8 mouse cellular contexts compared by ENCODE assay signal in genomic region chr1:111864779-111865165, GRCm38 (mm10). TPM values are rescaled to one million over a fixed set of nuclear protein-coding genes. Genes with fewer than 3 reads are reported as not detected.
A peak's percentile ranks its signal among the peaks of the same experiment; 100 is the strongest.
DNase-seq lines count a peak whose midpoint lies in the region; ATAC-seq lines count a peak whose summit lies in the region.

Dsel (minus strand) TSS chr1:111864918.

- no peaks in the 10 kb centered on the region for H3K36me3 ChIP-seq in embryonic facial prominence, embryonic 11.5 days (replicated peaks; ENCODE audit: control insufficient read depth, insufficient read depth, low read depth, low read length)
- H3K36me3 ChIP-seq in intestine, embryonic 16.5 days (ENCODE audit: control insufficient read depth, insufficient read depth, low read length): no peaks in the 10 kb centered on the region

- peak; percentile 96 for DNase-seq in adrenal gland, postnatal 25 days
- peak; percentile 96 for DNase-seq in embryonic facial prominence, embryonic 11.5 days (ENCODE audit: low spot score)
- peak; percentile 68 for DNase-seq in gonadal fat pad, adult 2 months (ENCODE audit: low read depth)
- peak; percentile 87 to 91 for DNase-seq in left cerebral cortex, postnatal 25 days (ENCODE audit: low spot score in 2 of 2)
- DNase-seq in mesoderm, embryonic 11.5 days (ENCODE audit: low read depth, low spot score): peak; percentile 95
- DNase-seq in right cerebral cortex, postnatal 25 days: peak; percentile 89
- peak; percentile 92 to 94 for DNase-seq in urinary bladder, postnatal 36 days (ENCODE audit: low spot score in 2 of 2)

- peak; percentile 98 for ATAC-seq in embryonic facial prominence, embryonic 11.5 days (replicated peaks; ENCODE audit: insufficient number of reproducible peaks, low FRiP score, low TSS enrichment, low read depth)
- peak; percentile 99 for ATAC-seq in intestine, embryonic 16.5 days

- no peaks in the 10 kb centered on the region for H3K27me3 ChIP-seq in embryonic facial prominence, embryonic 11.5 days (ENCODE audit: control insufficient read depth, insufficient read depth, low read length)
- no peaks in the 10 kb centered on the region for H3K27me3 ChIP-seq in intestine, embryonic 16.5 days (replicated peaks; ENCODE audit: control insufficient read depth, insufficient read depth, low read length)

- peak within 1 kb of the TSS; percentile 78 for H3K4me3 ChIP-seq in embryonic facial prominence, embryonic 11.5 days (ENCODE audit: low read depth, low read length)
- peak within 1 kb of the TSS; percentile 85 for H3K4me3 ChIP-seq in intestine, embryonic 16.5 days (ENCODE audit: low read length)

- WGBS in embryonic facial prominence, embryonic 11.5 days: under 1% methylated on average over 33 of the region's 33 CpGs
- WGBS in intestine, embryonic 16.5 days: under 1% methylated on average over 33 of the region's 33 CpGs

- H3K9ac ChIP-seq in embryonic facial prominence, embryonic 11.5 days (replicated peaks; ENCODE audit: low read length): peak within 1 kb of the TSS; percentile 91
- H3K9ac ChIP-seq in intestine, embryonic 16.5 days (ENCODE audit: low read depth, low read length): peak within 1 kb of the TSS; percentile 88

- H3K27ac ChIP-seq in embryonic facial prominence, embryonic 11.5 days (replicated peaks; ENCODE audit: low read depth, low read length): peak within 1 kb of the TSS; percentile 87
- peak within 1 kb of the TSS; percentile 95 for H3K27ac ChIP-seq in intestine, embryonic 16.5 days (ENCODE audit: low read length)

- H3K4me2 ChIP-seq in embryonic facial prominence, embryonic 11.5 days (ENCODE audit: low read depth, low read length): peak within 1 kb of the TSS; percentile 67
- H3K4me2 ChIP-seq in intestine, embryonic 16.5 days (ENCODE audit: low read depth, low read length): peak within 1 kb of the TSS; percentile 85

- intact Hi-C loops in left cerebral cortex, postnatal 25 days (cut with DNase I): loop anchor here (2.0 to 5.0 kb wide), 2 partner anchors 202 to 514 kb away; no protein-coding TSS in a partner anchor

- no peaks in the 10 kb centered on the region for H3K9me3 ChIP-seq in embryonic facial prominence, embryonic 11.5 days (replicated peaks; ENCODE audit: control insufficient read depth, low read length)
- no peaks in the 10 kb centered on the region for H3K9me3 ChIP-seq in intestine, embryonic 16.5 days (ENCODE audit: control insufficient read depth, low read length)

- no peaks in the 10 kb centered on the region for H3K4me1 ChIP-seq in embryonic facial prominence, embryonic 11.5 days (ENCODE audit: control insufficient read depth, insufficient read depth, low read length)
- H3K4me1 ChIP-seq in intestine, embryonic 16.5 days (ENCODE audit: control insufficient read depth, insufficient read depth, low read length): no peaks in the 10 kb centered on the region

RNA-seq across cellular contexts. Expression of gene Dsel, which starts in this region (rescaled TPM):
- total RNA-seq in adrenal gland, postnatal 25 days (2021): 8.0 and 9.1 TPM in 2 replicates
- polyA plus RNA-seq in embryonic facial prominence, embryonic 11.5 days (2014; fragmentation: Nextera tagmentation; extraction: Ambion mirVana): 16.6 and 17.5 TPM in 2 replicates
- polyA plus RNA-seq in gonadal fat pad, adult 2 months (2012; rRNA removed): 3.5 and 4.9 TPM in 2 replicates
- polyA plus RNA-seq in intestine, embryonic 16.5 days (2015; fragmentation: Nextera tagmentation; extraction: Ambion mirVana): 5.2 and 6.9 TPM in 2 replicates
- total RNA-seq in left cerebral cortex, postnatal 25 days (2021): 10 to 100 TPM; 27.7 to 28.4 TPM

Comparison
In these comparisons a context has a peak if more than half of its experiments do, and no peak if none do; other contexts are left out.
1. Peak in every context shown above with its lines: DNase-seq, ATAC-seq, H3K4me3 ChIP-seq and H3K27ac ChIP-seq.